Mouse (Mus musculus) lung, postnatal 0 days (tissue): ENCODE results near the gene Mrpl28. TPM values are rescaled to one million over a fixed set of nuclear protein-coding genes. Genes with fewer than 3 reads are reported as not detected.
A peak's percentile ranks its signal among the peaks of the same experiment; 100 is the strongest.

Experiments used
- ATAC-seq: fragments of 200-750 bp; cut with Nextera tagmentation; 2 replicates; pipeline ENCODE4 v1.8.0; 2017; ENCODE audit warnings: moderate library complexity
- DNase-seq: peaks from one replicate; pipeline ENCODE4 v3.0.0-alpha.2; 2016; ENCODE audit warnings: low spot score
- H3K27ac ChIP-seq: fragments of 300-500 bp; sonication (generic); 2 replicates; pipeline ENCODE4 v1.5.1; 2014; ENCODE audit warnings: antibody characterized with exemption, mild to moderate bottlenecking, low read length, mixed read lengths
- H3K27me3 ChIP-seq: fragments of 300-500 bp; sonication (generic); replicated peaks from 2 replicates; pipeline ENCODE4 v1.6.1; 2014; ENCODE audit warnings: low read length, mixed read lengths; ENCODE audit not compliant: insufficient read depth
- H3K36me3 ChIP-seq: fragments of 300-500 bp; sonication (generic); 2 replicates; pipeline ENCODE4 v1.6.1; 2014; ENCODE audit warnings: low read length, mixed read lengths; ENCODE audit not compliant: insufficient read depth
- H3K4me1 ChIP-seq: fragments of 300-500 bp; sonication (generic); 2 replicates; pipeline ENCODE4 v1.6.1; 2014; ENCODE audit warnings: antibody characterized with exemption, low read depth, low read length, mixed read lengths; ENCODE audit not compliant: insufficient read depth
- H3K4me2 ChIP-seq: fragments of 300-500 bp; sonication (generic); replicated peaks from 2 replicates; pipeline ENCODE4 v1.6.1; 2014; ENCODE audit warnings: low read depth, mild to moderate bottlenecking, low read length, moderate library complexity, mixed read lengths
- H3K4me3 ChIP-seq: fragments of 300-500 bp; sonication (generic); 2 replicates; pipeline ENCODE4 v1.5.1; 2014; ENCODE audit warnings: low read depth, low read length
- H3K9ac ChIP-seq: fragments of 300-500 bp; sonication (generic); replicated peaks from 2 replicates; pipeline ENCODE4 v1.6.1; 2014; ENCODE audit warnings: low read depth, mild to moderate bottlenecking
- H3K9me3 ChIP-seq: fragments of 300-500 bp; sonication (generic); 2 replicates; pipeline ENCODE4 v1.6.1; 2016; ENCODE audit warnings: low read length, mixed read lengths
- CTCF ChIP-seq: IDR thresholded peaks from 2 replicates; pipeline ENCODE4 v1.5.1; 2016; ENCODE audit warnings: antibody characterized with exemption, mild to moderate bottlenecking
- EP300 ChIP-seq: IDR thresholded peaks from 2 replicates; pipeline ENCODE4 v1.6.1; 2016; ENCODE audit warnings: antibody characterized with exemption, mild to moderate bottlenecking, control low read depth
- WGBS: fragments of 180-500 bp; shearing (Covaris S2); extraction: QIAGEN DNeasy Blood & Tissue Kit; methylation state at CpG from one replicate; pipeline ENCODE4 v1.1.7; 2014; 5-methylcytosine and 5-hydroxymethylcytosine counted together
- polyA plus RNA-seq: library from polyadenylated mRNA; unstranded; fragments of >200 nt; fragmentation: Nextera tagmentation; extraction: Ambion mirVana; gene quantifications from 2 replicates; pipeline ENCODE4 v1.2.1, GENCODE M21; 2015

The Mrpl28 gene
- polyA plus RNA-seq, 1 experiment from 2014 or later: 110 TPM

GRCm38 (mm10) chr17:26131856-26132853 is 8.9 kb downstream of the Mrpl28 start:
- no peak for TF ChIP-seq CTCF
- TF ChIP-seq EP300: no peak
- Histone ChIP-seq H3K9me3 (no peaks in the 10 kb centered on the region), H3K4me2 (no peak overlapping the region), H3K4me3 (no peak overlapping the region), H3K27me3 (no peaks in the 10 kb centered on the region), H3K9ac (no peak overlapping the region), H3K27ac (no peak overlapping the region), H3K4me1 (no peaks in the 10 kb centered on the region), H3K36me3 (peaks cover 3% of the 10 kb centered on the region)
- ATAC-seq (no peak), DNase-seq (no peak)
- 86% methylated on average over 18 of the region's 18 CpGs for WGBS

DNA sequence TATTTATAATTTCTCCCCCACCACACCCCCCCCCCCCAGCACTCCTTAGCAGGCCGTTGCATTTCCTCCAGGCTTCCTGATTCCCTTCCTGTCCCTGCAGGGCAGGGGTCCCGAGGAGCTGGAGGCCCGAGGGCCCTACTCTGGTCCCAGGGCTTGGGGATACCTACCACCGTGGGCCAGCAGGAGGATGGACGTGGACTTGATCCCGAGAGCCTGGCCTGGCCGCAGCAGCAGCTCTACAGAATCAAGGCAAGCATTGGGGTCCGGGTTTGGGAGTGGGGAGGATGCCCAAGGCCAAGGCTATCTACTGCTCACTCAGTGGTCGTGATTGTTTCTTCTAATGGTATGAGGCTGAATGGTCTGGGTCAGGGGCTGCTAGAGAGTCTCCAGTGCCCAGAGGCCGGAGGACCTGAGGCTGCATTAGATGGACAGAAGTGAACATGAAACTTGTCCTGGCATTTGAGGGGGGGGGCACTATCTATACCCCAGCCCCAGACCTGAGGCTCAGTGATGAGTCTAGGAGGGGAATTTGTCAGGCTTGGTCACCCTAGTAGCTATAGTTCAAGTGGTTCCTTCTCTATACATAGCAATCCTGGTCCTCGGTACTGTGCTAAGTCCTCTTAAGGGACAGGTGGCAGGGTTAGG is 13.9 kb downstream of the Mrpl28 start:
- Histone ChIP-seq H3K27ac (no peak overlapping the region), H3K4me3 (no peak overlapping the region), H3K4me2 (no peak overlapping the region), H3K9ac (no peak overlapping the region), H3K9me3 (no peaks in the 10 kb centered on the region), H3K36me3 (no peaks in the 10 kb centered on the region), H3K4me1 (no peaks in the 10 kb centered on the region), H3K27me3 (no peaks in the 10 kb centered on the region)
- ATAC-seq (no peak), DNase-seq (no peak)
- whole genome bisulfite sequencing: 75% methylated on average over 11 of the region's 11 CpGs
- TF ChIP-seq CTCF: no peak
- TF ChIP-seq EP300: no peak

DNA sequence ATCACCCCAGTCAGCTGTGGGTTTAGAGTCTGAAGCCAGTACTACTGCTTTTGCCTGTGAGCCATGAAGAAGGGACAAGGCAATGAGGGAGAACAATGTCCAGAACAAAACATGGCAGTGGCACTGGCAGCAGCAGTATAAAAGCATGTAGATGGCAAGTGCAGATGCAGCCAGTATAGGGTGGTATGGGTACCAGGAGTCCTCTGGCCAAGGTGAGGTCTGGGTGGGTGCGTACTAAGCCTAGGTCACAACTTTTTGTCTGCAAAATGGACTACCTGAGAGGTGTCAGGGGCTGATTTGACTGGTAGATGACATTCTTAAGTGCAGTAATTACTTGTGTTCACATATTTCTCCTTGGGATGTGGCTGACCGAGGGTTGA is 14.4 kb downstream of the Mrpl28 start:
- H3K36me3 ChIP-seq: 0 out of 2 replicates have a peak, but pooled peaks cover 1% of the 10 kb centered on the region
- H3K4me3 ChIP-seq: no peak overlapping the region
- H3K4me2 ChIP-seq: peak overlapping the region; percentile 79; the same call in 1 of the 2 replicates
- H3K27ac ChIP-seq: 0 out of 2 replicates have a peak overlapping the region, but pooled peaks have one; percentile 93
- peak overlapping the region; percentile 92; the same call in 1 of the 2 replicates for H3K9ac ChIP-seq
- no peaks in the 10 kb centered on the region for H3K4me1 ChIP-seq
- H3K27me3 ChIP-seq: no peaks in the 10 kb centered on the region
- DNase-seq: no peak
- TF ChIP-seq EP300: no peak
- no peak for TF ChIP-seq CTCF
- WGBS: 62% methylated on average over 2 of the region's 2 CpGs
- ATAC-seq: no peak
- H3K9me3 ChIP-seq: no peaks in the 10 kb centered on the region

DNA sequence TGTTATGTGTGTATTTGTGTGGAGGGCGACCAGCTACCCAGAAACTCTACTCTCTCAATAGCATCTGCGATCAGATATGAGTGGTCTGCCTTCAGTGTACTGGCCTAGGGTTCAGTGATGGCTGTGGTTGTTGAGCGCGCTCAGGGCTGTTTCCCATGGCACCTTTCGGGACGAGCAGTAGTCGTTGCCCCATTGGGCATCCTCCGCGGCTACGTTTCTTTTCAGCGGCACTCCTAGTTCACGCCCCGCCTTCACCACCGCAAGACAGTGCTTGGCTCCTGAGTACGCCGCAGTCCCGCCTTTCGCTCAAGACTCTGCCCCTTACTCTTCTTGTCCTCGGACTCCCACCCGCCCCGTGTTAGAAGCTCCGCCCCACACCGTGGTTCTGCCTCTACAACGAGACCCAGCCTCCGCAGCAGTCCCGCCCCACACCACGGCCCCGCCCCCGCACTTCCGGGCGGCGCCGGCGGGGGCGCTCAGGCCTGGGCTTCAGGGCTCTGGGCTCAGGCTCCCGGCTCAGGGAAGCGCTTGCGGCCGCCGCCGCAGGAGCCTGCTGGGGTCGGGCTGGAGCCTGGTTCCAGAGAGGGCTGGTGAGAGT is 15.0 kb downstream of the Mrpl28 start, which contains the start of gene Axin1:
Gene Axin1, plus strand, starts transcription at position 450 of the 598 bp plus-strand sequence.
- under 1% methylated on average over 34 of the region's 42 CpGs for WGBS
- Histone ChIP-seq H3K4me2 (peak within 1 kb of the TSS; percentile 79), H3K4me3 (peak within 1 kb of the TSS; percentile 85), H3K9ac (peak within 1 kb of the TSS; percentile 92), H3K4me1 (no peaks in the 10 kb centered on the region), H3K27ac (peak within 1 kb of the TSS; percentile 93), H3K36me3 (0 out of 2 replicates have a peak, but pooled peaks cover 7% of the 10 kb centered on the region), H3K9me3 (no peaks in the 10 kb centered on the region), H3K27me3 (no peaks in the 10 kb centered on the region)
- peak; percentile 98 for ATAC-seq
- peak; percentile 97 for DNase-seq
- no peak for TF ChIP-seq EP300
- peak; percentile 71 for TF ChIP-seq CTCF

- H3K27ac ChIP-seq: peak overlapping the region; percentile 93
- peak overlapping the region; percentile 79 for H3K4me2 ChIP-seq
- H3K36me3 ChIP-seq: 0 out of 2 replicates have a peak, but pooled peaks cover 8% of the 10 kb centered on the region
- H3K9ac ChIP-seq: peak overlapping the region; percentile 92
- DNase-seq (peak; percentile 68), ATAC-seq (peak; percentile 73)
- H3K4me1 ChIP-seq: no peaks in the 10 kb centered on the region
- peak overlapping the region; percentile 85 for H3K4me3 ChIP-seq
- no peaks in the 10 kb centered on the region for H3K27me3 ChIP-seq
- WGBS: 0% methylated on average over 46 of the region's 58 CpGs
- TF ChIP-seq EP300 (no peak), CTCF (no peak)
- H3K9me3 ChIP-seq: no peaks in the 10 kb centered on the region
These were observed 15.6 kb downstream of the Mrpl28 start for GRCm38 (mm10) chr17:26138901-26139381.

DNA sequence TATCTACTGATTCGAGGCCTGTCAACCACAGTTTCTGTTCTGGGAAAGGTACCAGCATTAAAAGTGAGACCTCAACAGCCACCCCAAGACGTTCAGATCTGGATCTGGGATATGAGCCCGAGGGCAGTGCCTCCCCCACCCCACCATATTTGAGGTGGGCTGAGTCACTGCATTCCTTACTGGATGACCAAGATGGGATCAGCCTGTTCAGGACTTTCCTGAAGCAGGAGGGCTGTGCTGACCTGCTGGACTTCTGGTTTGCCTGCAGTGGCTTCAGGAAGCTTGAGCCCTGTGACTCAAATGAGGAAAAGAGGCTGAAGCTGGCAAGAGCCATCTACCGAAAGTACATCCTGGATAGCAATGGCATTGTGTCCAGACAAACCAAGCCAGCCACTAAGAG is 19.5 kb downstream of the Mrpl28 start:
- no peaks in the 10 kb centered on the region for H3K9me3 ChIP-seq
- H3K36me3 ChIP-seq: 0 out of 2 replicates have a peak, but pooled peaks cover 13% of the 10 kb centered on the region
- H3K9ac ChIP-seq: no peak overlapping the region
- H3K27ac ChIP-seq: no peak overlapping the region
- ATAC-seq (no peak), DNase-seq (no peak)
- 74% methylated on average over 4 of the region's 4 CpGs for WGBS
- no peaks in the 10 kb centered on the region for H3K27me3 ChIP-seq
- no peak overlapping the region for H3K4me3 ChIP-seq
- no peak overlapping the region for H3K4me2 ChIP-seq
- H3K4me1 ChIP-seq: no peaks in the 10 kb centered on the region
- no peak for TF ChIP-seq CTCF
- TF ChIP-seq EP300: no peak
